Mouse (Mus musculus) ES-Bruce4 (cell line): ENCODE data around the gene Plpp7.

Source experiments
- CTCF ChIP-seq: IDR thresholded peaks from one replicate; pipeline ENCODE4 v1.8.1; 2011; ENCODE audit warnings: low read depth, low read length
- EP300 ChIP-seq: IDR thresholded peaks from 2 replicates; pipeline ENCODE4 v1.6.1; 2011; ENCODE audit warnings: low read depth, low read length; ENCODE audit not compliant: insufficient read depth
- POLR2A ChIP-seq: IDR thresholded peaks from one replicate; pipeline ENCODE4 v1.8.1; 2011; ENCODE audit warnings: low read length; ENCODE audit not compliant: insufficient read depth

GRCm38 (mm10) chr2:32052418-32052817 is 42.9 kb upstream of the Plpp7 start:
- TF ChIP-seq CTCF, result no peak
- TF ChIP-seq POLR2A, result no peak
- TF ChIP-seq EP300, result no peak
